Mouse (Mus musculus) hindbrain, embryonic 12.5 days (tissue): ENCODE measurements at regions not wholly inside any gene's neighbourhood (a gene's known extent, or its start where the extent isn't known, plus 50 kb on each side); places are given as distances from the start of the nearest gene placed in this dataset.

Experiments used
- ATAC-seq: fragments of 200-750 bp; cut with Nextera tagmentation; 2 replicates; pipeline ENCODE4 v1.8.0; 2017; ENCODE audit warnings: moderate TSS enrichment; ENCODE audit not compliant: low FRiP score
- H3K27ac ChIP-seq: fragments of 300-500 bp; sonication (generic); 2 replicates; pipeline ENCODE4 v1.5.1; 2016; ENCODE audit warnings: mild to moderate bottlenecking
- H3K27me3 ChIP-seq: fragments of 300-500 bp; sonication (generic); 2 replicates; pipeline ENCODE4 v1.6.1; 2016; ENCODE audit warnings: mild to moderate bottlenecking
- H3K36me3 ChIP-seq: fragments of 300-500 bp; sonication (generic); 2 replicates; pipeline ENCODE4 v1.6.1; 2016; ENCODE audit warnings: mild to moderate bottlenecking
- H3K4me1 ChIP-seq: fragments of 300-500 bp; sonication (generic); 2 replicates; pipeline ENCODE4 v1.6.1; 2016
- H3K4me2 ChIP-seq: fragments of 300-500 bp; sonication (generic); replicated peaks from 2 replicates; pipeline ENCODE4 v1.6.1; 2016; ENCODE audit warnings: mild to moderate bottlenecking
- H3K4me3 ChIP-seq: fragments of 300-500 bp; sonication (generic); 2 replicates; pipeline ENCODE4 v1.5.1; 2016; ENCODE audit warnings: mild to moderate bottlenecking
- H3K9ac ChIP-seq: fragments of 300-500 bp; sonication (generic); 2 replicates; pipeline ENCODE4 v1.6.1; 2016; ENCODE audit warnings: mild to moderate bottlenecking, moderate library complexity
- H3K9me3 ChIP-seq: fragments of 300-500 bp; sonication (generic); replicated peaks from 2 replicates; pipeline ENCODE4 v1.6.1; 2016; ENCODE audit warnings: mild to moderate bottlenecking
- WGBS: fragments of 180-500 bp; shearing (Covaris S2); methylation state at CpG from one replicate; pipeline ENCODE4 v1.1.7; 2016; 5-methylcytosine and 5-hydroxymethylcytosine counted together

DNA sequence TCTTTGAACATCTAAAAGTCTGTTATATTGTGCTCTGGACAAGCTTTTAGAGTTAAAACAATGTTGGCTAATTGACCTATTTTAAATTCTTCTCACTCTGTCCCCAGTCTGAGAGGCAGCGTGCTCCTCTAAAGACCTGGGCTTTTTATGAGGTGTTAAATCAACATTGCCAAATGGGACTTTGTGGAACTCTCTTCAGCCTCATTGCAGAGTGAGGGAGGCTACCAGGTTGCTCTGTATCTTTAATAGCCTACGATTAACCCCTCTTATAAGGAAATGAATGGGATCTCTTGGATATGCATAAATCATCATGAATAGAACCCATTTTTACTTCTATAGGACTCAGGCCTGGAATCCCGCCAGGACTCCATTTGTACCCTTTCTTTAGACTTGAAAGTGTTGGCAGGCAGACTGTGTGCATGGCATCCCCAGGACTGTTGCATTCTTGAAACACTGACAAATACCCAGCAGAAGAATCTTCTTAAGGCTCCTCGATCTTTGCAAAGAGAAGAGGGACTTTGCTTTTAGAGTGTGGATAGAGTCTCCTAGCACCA is 2157.1 kb downstream of the 4930444P10Rik start:
- peak; percentile 81 for ATAC-seq
- Histone ChIP-seq H3K4me3 (no peak overlapping the region), H3K9me3 (peaks cover 4% of the 10 kb centered on the region), H3K4me2 (no peak overlapping the region), H3K36me3 (no peaks in the 10 kb centered on the region), H3K9ac (no peak overlapping the region), H3K27ac (no peak overlapping the region), H3K27me3 (no peaks in the 10 kb centered on the region), H3K4me1 (no peaks in the 10 kb centered on the region)
- 49% methylated on average over 4 of the region's 4 CpGs for WGBS

GRCm38 (mm10) chr1:13928679-13929078 is 2164.4 kb downstream of the 4930444P10Rik start:
- no peak for ATAC-seq
- no peaks in the 10 kb centered on the region for H3K4me1 ChIP-seq
- H3K27me3 ChIP-seq: no peaks in the 10 kb centered on the region
- no peak overlapping the region for H3K9ac ChIP-seq
- no peaks in the 10 kb centered on the region for H3K36me3 ChIP-seq
- H3K4me2 ChIP-seq: no peak overlapping the region
- H3K27ac ChIP-seq: no peak overlapping the region
- H3K4me3 ChIP-seq: no peak overlapping the region
- H3K9me3 ChIP-seq: no peaks in the 10 kb centered on the region
- 89% methylated on average over 2 of the region's 2 CpGs for WGBS

- H3K4me1 ChIP-seq: no peaks in the 10 kb centered on the region
- no peak overlapping the region for H3K27ac ChIP-seq
- no peak overlapping the region for H3K9ac ChIP-seq
- no peaks in the 10 kb centered on the region for H3K36me3 ChIP-seq
- H3K4me2 ChIP-seq: no peak overlapping the region
- no peak overlapping the region for H3K4me3 ChIP-seq
- H3K9me3 ChIP-seq: no peaks in the 10 kb centered on the region
- no peaks in the 10 kb centered on the region for H3K27me3 ChIP-seq
- ATAC-seq: no peak
- WGBS: 76% methylated on average over 2 of the region's 2 CpGs
Measured at GRCm38 (mm10) chr1:13927964-13928363, 2165.2 kb downstream of the 4930444P10Rik start.

DNA sequence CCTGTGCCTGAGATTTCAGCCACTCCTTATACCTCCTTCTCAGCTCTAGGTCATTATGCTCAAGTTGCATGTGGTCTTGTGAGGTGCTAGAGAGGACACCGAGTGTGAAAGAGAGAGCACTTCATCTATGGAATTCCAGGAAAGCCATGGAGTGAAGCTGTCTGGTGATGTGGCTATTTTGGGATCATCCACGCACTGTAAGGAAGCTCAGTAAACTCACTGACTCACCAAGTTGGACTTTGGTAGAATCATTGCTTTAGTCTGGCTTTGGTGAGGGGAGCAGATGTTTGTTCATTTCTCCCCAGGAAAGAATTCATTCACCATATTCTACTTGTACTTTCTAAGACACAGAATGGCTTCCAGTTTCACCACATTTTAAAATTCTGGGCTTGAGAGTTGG is 2167.1 kb downstream of the 4930444P10Rik start:
- Histone ChIP-seq H3K4me1 (no peaks in the 10 kb centered on the region), H3K9ac (no peak overlapping the region), H3K9me3 (no peaks in the 10 kb centered on the region), H3K27me3 (no peaks in the 10 kb centered on the region), H3K4me2 (no peak overlapping the region), H3K4me3 (no peak overlapping the region), H3K36me3 (no peaks in the 10 kb centered on the region), H3K27ac (no peak overlapping the region)
- no peak for ATAC-seq
- WGBS: 86% methylated on average over 2 of the region's 2 CpGs

GRCm38 (mm10) chr1:13915216-13915615 is 2177.9 kb downstream of the 4930444P10Rik start:
- Histone ChIP-seq H3K4me3 (no peak overlapping the region), H3K27me3 (no peaks in the 10 kb centered on the region), H3K36me3 (no peaks in the 10 kb centered on the region), H3K4me1 (no peaks in the 10 kb centered on the region), H3K9ac (no peak overlapping the region), H3K4me2 (no peak overlapping the region), H3K27ac (no peak overlapping the region), H3K9me3 (no peaks in the 10 kb centered on the region)
- ATAC-seq: no peak
- 93% methylated on average over 5 of the region's 5 CpGs for WGBS

GRCm38 (mm10) chr1:13879126-13879525 is 2214.0 kb downstream of the 4930444P10Rik start:
- 89% methylated on average over 2 of the region's 2 CpGs for WGBS
- ATAC-seq: no peak

GRCm38 (mm10) chr1:13873925-13874324 is 2219.2 kb downstream of the 4930444P10Rik start:
- Histone ChIP-seq H3K27me3 (no peaks in the 10 kb centered on the region), H3K36me3 (no peaks in the 10 kb centered on the region), H3K4me2 (no peak overlapping the region), H3K9me3 (no peaks in the 10 kb centered on the region), H3K9ac (no peak overlapping the region), H3K27ac (no peak overlapping the region), H3K4me3 (no peak overlapping the region), H3K4me1 (no peaks in the 10 kb centered on the region)
- ATAC-seq: no peak

More at GRCm38 (mm10) chr1:13879126-13879525, 2214.0 kb downstream of the 4930444P10Rik start:
- no peaks in the 10 kb centered on the region for H3K36me3 ChIP-seq
- H3K4me3 ChIP-seq: no peak overlapping the region
- no peak overlapping the region for H3K27ac ChIP-seq
- no peaks in the 10 kb centered on the region for H3K27me3 ChIP-seq
- no peak overlapping the region for H3K9ac ChIP-seq
- H3K4me1 ChIP-seq: no peaks in the 10 kb centered on the region
- no peaks in the 10 kb centered on the region for H3K9me3 ChIP-seq
- no peak overlapping the region for H3K4me2 ChIP-seq

- Histone ChIP-seq H3K4me3 (no peak overlapping the region), H3K27ac (no peak overlapping the region), H3K27me3 (no peaks in the 10 kb centered on the region), H3K4me2 (no peak overlapping the region), H3K36me3 (no peaks in the 10 kb centered on the region), H3K9ac (no peak overlapping the region), H3K9me3 (no peaks in the 10 kb centered on the region), H3K4me1 (no peaks in the 10 kb centered on the region)
- no peak for ATAC-seq
Measured at GRCm38 (mm10) chr1:13872536-13872935, 2220.6 kb downstream of the 4930444P10Rik start.

- Histone ChIP-seq H3K4me1 (no peaks in the 10 kb centered on the region), H3K27ac (no peak overlapping the region), H3K9ac (no peak overlapping the region), H3K4me2 (no peak overlapping the region), H3K36me3 (no peaks in the 10 kb centered on the region), H3K27me3 (no peaks in the 10 kb centered on the region), H3K4me3 (no peak overlapping the region), H3K9me3 (no peaks in the 10 kb centered on the region)
- no peak for ATAC-seq
- WGBS: 72% methylated on average over 3 of the region's 3 CpGs
Measured at GRCm38 (mm10) chr1:13870631-13871286, 2222.4 kb downstream of the 4930444P10Rik start.

DNA sequence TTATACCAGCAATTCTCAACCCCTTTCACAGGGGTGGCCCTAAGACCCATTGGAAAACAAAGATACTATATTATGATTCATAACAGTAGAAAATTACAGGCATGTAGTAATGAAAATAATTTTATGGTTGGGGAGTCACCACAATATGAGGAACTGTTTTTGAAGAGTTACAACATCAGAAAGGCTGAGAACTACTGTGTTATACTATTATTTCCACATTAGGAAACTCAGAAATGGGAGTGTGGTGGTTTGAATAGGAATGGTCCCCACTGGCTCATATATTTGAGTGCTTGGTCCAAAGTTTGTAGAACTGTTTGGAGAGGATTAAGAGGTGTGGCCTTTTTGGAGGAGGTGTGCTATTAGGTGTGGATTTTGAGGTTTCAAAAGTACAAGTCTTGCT is 2227.4 kb downstream of the 4930444P10Rik start:
- H3K9me3 ChIP-seq: no peaks in the 10 kb centered on the region
- no peak overlapping the region for H3K9ac ChIP-seq
- H3K4me3 ChIP-seq: no peak overlapping the region
- H3K27me3 ChIP-seq: no peaks in the 10 kb centered on the region
- H3K27ac ChIP-seq: no peak overlapping the region
- H3K36me3 ChIP-seq: no peaks in the 10 kb centered on the region
- no peak for ATAC-seq
- 0 out of 2 replicates have a peak, but pooled peaks cover 6% of the 10 kb centered on the region for H3K4me1 ChIP-seq
- no peak overlapping the region for H3K4me2 ChIP-seq

- Histone ChIP-seq H3K9ac (no peak overlapping the region), H3K4me2 (no peak overlapping the region), H3K27me3 (peaks cover 5% of the 10 kb centered on the region; the same call in 1 of the 2 replicates), H3K9me3 (no peaks in the 10 kb centered on the region), H3K4me3 (no peak overlapping the region), H3K27ac (no peak overlapping the region), H3K36me3 (no peaks in the 10 kb centered on the region), H3K4me1 (peaks cover 11% of the 10 kb centered on the region; the same call in 1 of the 2 replicates)
- 50% methylated on average over 1 of the region's 1 CpGs for WGBS
- no peak for ATAC-seq
Measured at GRCm38 (mm10) chr1:13863712-13864111, 2229.4 kb downstream of the 4930444P10Rik start.

DNA sequence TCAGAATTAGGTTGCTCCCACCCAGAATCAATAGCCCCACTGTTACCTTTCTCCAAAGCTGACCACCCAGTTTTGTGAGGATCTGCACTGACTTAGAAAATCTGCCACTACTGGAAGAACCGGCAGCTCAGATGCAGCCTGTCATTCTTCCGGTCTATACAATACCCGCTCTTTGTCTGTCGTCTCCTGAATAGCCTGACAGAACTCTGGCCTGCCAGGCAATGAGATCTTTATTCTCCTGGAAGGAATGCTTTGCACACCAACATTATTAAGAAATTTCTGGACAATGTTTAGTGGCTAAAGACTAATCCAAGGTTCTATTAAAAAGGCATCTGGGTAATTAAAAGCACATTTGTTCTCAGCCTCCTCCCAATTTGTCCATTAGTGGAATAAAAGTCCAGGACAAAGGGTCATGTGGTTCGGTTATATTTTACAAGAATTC is 2232.0 kb downstream of the 4930444P10Rik start:
- peak; percentile 56; the same call in 1 of the 2 replicates for ATAC-seq
- Histone ChIP-seq H3K4me1 (peaks cover 11% of the 10 kb centered on the region; the same call in 1 of the 2 replicates), H3K27me3 (peaks cover 5% of the 10 kb centered on the region; the same call in 1 of the 2 replicates), H3K9ac (no peak overlapping the region), H3K27ac (peak overlapping the region; percentile 17; the same call in 1 of the 2 replicates), H3K4me2 (no peak overlapping the region), H3K9me3 (no peaks in the 10 kb centered on the region), H3K36me3 (no peaks in the 10 kb centered on the region), H3K4me3 (no peak overlapping the region)
- 15% methylated on average over 5 of the region's 5 CpGs for WGBS

GRCm38 (mm10) chr1:13860469-13860868 is 2232.7 kb downstream of the 4930444P10Rik start:
- H3K27me3 ChIP-seq: peaks cover 5% of the 10 kb centered on the region; the same call in 1 of the 2 replicates
- ATAC-seq: no peak
- H3K9me3 ChIP-seq: no peaks in the 10 kb centered on the region
- H3K36me3 ChIP-seq: no peaks in the 10 kb centered on the region
- H3K27ac ChIP-seq: no peak overlapping the region
- peaks cover 11% of the 10 kb centered on the region; the same call in 1 of the 2 replicates for H3K4me1 ChIP-seq
- no peak overlapping the region for H3K9ac ChIP-seq
- no peak overlapping the region for H3K4me3 ChIP-seq
- H3K4me2 ChIP-seq: no peak overlapping the region
- 65% methylated on average over 3 of the region's 3 CpGs for WGBS
